Mouse (Mus musculus): ENCODE data around the gene Uhrf1.

DNA sequence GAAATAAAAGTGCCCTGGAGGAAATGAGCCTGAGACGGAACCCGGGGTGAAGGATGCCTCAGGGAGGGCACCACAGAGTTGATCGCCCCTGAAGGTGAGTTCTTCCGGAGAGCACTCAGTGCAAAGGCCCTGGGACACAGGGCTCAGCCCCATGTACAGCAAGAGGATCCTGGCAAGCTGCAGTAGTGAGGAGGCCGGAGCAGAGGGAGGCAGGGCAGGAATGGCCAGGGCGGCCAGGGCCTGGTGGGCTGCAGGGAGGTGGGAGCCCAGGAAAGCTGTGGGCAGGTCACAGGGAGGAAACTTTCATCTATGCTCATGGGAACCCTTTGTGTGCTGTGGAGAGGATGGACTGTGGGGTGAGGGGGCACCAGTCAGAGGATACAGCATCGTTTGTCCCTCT lies 29.6 kb upstream of the Uhrf1 start:
- no peak for TF ChIP-seq POLR2A (IDR thresholded peaks at IDR 0.05; ENCODE audit: borderline replicate concordance, low read depth, low read length)
- no peak for TF ChIP-seq CTCF (IDR thresholded peaks at IDR 0.05; ENCODE audit: low read depth, low read length)
